Mouse (Mus musculus): Measurements from ENCODE around the gene Clec4a2.
"Not testable (repeated sequence)": the region's sequence is repeated elsewhere in the genome, so short reads cannot be mapped to it uniquely, and the experiment has no call there.

The Clec4a2 gene

DNA sequence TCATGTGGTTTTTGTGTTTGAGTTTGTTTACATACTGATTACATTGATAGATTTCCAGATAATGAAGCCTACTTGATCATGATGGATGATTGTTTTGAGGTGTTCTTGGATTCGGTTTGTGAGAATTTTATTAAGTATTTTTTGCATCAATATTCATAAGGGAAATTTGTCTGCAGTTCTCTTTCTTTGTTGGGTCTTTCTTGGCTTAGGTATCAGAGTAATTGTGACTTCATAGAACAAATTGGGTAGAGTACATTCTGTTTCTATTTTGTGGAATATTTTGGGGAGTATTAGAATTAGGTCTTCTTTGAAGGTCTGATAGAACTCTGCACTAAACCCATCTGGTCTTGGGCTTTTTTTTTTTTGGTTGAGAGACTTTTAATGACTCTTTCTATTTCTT is at the start of gene Clec4a2:
Clec4a2 (plus strand) TSS at position 301 of the 400 bp plus-strand sequence.
- DNase-seq (ENCODE audit: low spot score): not testable (repeated sequence)

DNA sequence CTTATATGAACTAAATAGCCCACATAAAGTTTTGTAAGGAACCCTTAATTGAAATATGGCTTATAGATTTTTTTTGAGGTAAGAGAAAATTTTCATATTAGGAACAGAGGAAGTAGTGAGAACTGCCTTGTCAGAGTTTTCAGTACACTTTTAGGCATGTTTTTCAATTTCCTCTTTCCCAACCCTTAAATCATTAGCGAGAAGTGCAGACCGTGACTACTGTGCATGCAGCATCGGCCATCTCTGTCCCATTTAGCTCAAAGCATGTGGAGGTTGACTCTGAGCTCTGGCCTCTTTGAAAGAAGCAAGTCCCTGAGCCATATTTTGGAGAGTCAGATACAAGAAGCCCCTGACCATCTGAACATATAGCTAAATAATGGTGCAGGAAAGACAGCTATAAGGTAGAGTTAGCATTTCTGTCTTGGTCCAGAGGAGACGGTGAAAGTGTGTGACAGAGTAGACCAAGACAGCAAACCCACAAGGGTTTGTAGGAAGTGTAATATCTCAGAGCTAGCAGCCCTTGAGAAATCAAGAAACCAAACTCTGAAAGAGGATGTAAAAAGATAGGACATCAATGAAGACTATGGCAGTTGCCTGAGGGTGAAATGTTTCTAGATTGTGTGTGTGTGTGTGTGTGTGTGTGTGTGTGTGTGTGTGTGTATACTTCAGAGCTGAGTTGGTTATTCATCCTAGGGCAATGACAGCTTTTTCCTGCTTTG is 10.9 kb upstream of the Clec4a2 start:
- DNase-seq (ENCODE audit: low spot score): no peak

DNA sequence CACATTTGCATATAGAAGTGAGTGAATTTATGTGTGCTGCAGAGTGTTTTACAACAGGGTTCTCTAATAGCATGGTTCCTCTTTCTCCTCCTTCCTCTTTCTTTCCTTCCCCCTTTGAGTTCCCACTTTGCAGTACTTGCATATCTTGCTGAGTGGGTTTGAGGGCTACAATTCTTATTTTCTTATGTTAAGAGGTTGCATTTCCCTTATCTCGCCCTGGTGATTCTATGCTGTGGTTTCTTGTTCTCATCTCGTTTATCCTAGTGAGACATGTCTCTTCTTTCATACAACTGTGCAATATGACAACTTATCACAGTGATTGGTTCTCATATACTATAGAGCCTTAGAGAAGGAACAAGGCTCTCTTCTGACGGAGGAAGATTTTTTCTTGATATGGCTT is 17.0 kb downstream of the Clec4a2 start:
- DNase-seq (ENCODE audit: low spot score): no peak

GRCm38 (mm10) chr6:123127173-123127572 is 20.9 kb downstream of the Clec4a2 start:
- DNase-seq (ENCODE audit: low spot score): no peak

DNA sequence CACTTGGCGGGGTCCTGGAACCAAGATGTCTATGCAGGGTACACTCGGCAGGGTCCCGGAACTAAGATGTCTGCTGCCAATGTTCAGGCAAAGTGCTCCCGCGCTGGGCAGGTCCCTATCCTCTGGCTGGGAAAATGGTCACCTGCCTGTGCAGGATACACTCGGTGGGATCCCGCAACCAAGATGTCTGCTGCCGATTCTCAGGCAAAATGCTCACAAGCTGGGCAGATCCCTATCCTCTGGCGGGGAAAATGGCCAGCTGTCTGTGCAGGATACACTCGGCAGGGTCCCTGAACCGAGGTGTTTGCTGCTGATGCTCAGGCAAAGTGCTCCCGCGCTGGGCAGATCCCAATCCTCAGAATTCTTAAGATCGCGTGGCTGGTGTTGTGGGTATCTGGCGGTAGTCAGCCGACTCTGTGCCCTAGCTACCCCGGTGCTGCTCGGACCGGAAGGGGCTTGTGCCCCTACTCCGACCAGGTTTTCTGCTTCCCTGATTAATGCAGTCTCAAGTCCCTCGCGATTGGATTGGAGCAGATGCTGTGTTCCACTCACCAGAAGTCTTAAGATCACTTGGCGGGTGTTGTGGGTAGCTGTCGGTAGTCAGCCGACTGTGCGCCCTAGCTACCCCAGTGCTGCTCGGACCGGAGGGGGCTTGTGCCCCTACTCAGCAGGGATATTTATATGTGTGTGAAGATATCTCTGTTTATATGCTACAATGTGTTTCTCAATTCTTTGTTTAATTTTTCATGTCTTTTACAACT is 31.7 kb downstream of the Clec4a2 start:
- not testable (repeated sequence) for DNase-seq (ENCODE audit: low spot score)

DNA sequence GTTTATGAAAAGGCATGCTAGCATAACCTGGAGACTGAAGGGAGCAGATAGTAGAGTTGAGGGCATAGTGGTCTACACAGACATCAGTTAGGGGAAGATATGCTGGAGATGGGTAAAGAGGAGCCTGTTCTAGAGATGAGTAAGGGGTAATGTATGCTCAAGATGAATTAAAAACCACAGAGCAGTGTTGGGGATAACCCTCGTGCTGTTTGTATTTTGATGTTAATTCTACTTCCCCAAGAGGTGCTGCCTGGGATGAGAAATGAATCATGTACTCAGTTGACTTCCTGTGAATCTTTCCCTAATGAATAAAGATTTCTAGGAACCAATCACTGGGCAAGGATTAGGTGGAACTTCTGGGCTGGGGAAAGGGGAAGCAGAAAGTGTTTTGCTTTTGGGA is 63.9 kb downstream of the Clec4a2 start:
- DNase-seq (ENCODE audit: low spot score): no peak

DNA sequence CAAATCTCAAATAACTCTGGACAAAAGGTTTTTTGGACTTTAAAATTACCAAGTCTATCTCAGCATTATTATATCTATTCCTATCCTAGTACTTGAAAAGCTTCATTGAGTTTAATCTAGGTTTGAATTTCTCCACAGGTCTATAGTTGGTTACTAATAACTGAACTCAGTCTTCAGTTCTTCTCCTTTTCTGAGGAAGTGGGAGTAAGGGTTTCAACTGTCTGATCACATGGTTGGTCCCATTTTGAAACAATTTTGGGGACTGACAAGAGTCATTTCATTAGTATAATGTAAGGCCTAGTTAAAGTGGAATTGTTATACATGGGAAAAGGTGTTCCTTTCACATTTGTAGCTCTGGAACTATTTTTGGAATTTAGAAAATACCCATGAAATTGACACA is 64.8 kb downstream of the Clec4a2 start:
- no peak for DNase-seq (ENCODE audit: low spot score)

DNA sequence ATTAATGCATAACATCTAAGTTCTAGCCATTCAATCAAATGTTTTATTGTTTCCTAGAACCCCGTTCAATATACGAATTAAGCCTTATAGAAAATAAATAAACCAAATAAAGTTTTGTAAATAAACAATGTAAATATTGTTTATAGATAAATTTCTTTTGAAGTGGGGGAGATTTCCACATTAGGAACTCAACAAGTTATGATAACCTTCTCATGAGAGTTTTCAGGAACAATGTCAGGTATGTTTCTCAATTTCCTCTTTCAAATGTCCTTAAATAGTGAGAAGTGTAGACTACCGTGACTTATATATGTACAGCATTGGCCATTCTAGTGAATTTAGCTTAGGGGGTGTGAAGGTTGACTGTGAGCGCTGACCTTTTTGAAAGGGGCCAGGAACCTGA is 66.4 kb downstream of the Clec4a2 start, which contains the start of gene Clec4b2:
Clec4b2 (plus strand) TSS at position 301 of the 400 bp plus-strand sequence.
- DNase-seq (ENCODE audit: low spot score): no peak

DNA sequence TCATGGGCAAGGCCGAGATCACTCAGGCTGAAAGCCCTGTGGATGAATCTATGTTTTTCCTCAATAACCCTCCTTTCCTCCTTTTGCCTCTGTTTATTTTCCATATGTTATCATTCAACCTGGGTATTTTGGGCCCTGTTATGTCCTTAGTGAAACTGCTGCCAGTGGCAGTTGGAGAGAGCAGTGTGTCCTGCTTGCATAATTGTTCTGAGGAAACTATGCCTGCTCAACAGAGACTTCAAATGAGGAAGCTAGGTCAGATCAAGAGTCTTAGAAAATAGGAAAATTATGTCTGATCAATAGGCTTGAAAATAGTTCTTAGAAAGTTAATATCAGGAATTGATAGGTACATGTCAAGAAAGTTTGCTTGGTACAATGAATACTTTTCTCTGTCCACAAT is 69.3 kb downstream of the Clec4a2 start:
- DNase-seq (ENCODE audit: low spot score): no peak

DNA sequence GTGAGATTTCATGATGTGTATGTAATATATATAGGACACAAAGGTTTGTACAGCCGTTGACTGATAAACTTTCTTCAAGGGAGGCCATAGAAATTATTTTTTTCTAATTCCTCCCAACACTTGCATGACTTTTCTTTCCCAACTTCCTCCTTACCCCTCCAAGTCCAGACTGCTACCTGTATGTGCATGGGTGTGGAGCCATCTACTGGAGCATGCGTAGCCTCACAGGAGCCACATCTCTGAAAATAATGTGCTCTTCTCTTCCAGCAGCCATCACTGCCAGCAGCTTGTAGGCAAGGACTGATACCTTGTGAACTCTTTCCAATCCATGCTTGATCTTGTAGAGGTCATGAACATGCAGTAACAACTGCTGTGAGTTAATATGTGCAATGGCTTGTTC is 78.6 kb downstream of the Clec4a2 start:
- DNase-seq (ENCODE audit: low spot score): not testable (repeated sequence)
